Mouse (Mus musculus) kidney, embryonic 15.5 days (tissue): ENCODE data around the gene Mtr. TPM values are rescaled to one million over a fixed set of nuclear protein-coding genes. Genes with fewer than 3 reads are reported as not detected.

Experiments used
- ATAC-seq: fragments of 200-750 bp; cut with Nextera tagmentation; replicated peaks from 2 replicates; pipeline ENCODE4 v1.8.0; 2017; ENCODE audit warnings: moderate TSS enrichment; ENCODE audit not compliant: low FRiP score
- H3K27ac ChIP-seq: fragments of 300-500 bp; sonication (generic); 2 replicates; pipeline ENCODE4 v1.5.1; 2015; ENCODE audit warnings: mild to moderate bottlenecking, inconsistent platforms
- H3K27me3 ChIP-seq: fragments of 300-500 bp; sonication (generic); 2 replicates; pipeline ENCODE4 v1.6.1; 2015; ENCODE audit warnings: inconsistent platforms
- H3K36me3 ChIP-seq: fragments of 300-500 bp; sonication (generic); 2 replicates; pipeline ENCODE4 v1.6.1; 2015; ENCODE audit warnings: inconsistent platforms
- H3K4me1 ChIP-seq: fragments of 300-500 bp; sonication (generic); 2 replicates; pipeline ENCODE4 v1.6.1; 2015; ENCODE audit warnings: inconsistent platforms
- H3K4me2 ChIP-seq: fragments of 300-500 bp; sonication (generic); 2 replicates; pipeline ENCODE4 v1.6.1; 2015; ENCODE audit warnings: moderate library complexity, mild to moderate bottlenecking, inconsistent platforms
- H3K4me3 ChIP-seq: fragments of 300-500 bp; sonication (generic); replicated peaks from 2 replicates; pipeline ENCODE4 v1.5.1; 2015; ENCODE audit warnings: mild to moderate bottlenecking, inconsistent platforms
- H3K9ac ChIP-seq: fragments of 300-500 bp; sonication (generic); 2 replicates; pipeline ENCODE4 v1.6.1; 2015; ENCODE audit warnings: mild to moderate bottlenecking, inconsistent platforms
- H3K9me3 ChIP-seq: fragments of 300-500 bp; sonication (generic); replicated peaks from 2 replicates; pipeline ENCODE4 v1.6.1; 2016; ENCODE audit warnings: inconsistent platforms
- WGBS: fragments of 180-500 bp; shearing (Covaris S2); methylation state at CpG from one replicate; pipeline ENCODE4 v1.1.7; 2015; ENCODE audit warnings: mixed read lengths; 5-methylcytosine and 5-hydroxymethylcytosine counted together
- polyA plus RNA-seq: library from polyadenylated mRNA; unstranded; fragments of >200 nt; fragmentation: Nextera tagmentation; extraction: Ambion mirVana; gene quantifications from 2 replicates; pipeline ENCODE4 v1.2.1, GENCODE M21; 2015

Mtr gene
- polyA plus RNA-seq, 1 experiment from 2014 or later = 13.7 TPM

DNA sequence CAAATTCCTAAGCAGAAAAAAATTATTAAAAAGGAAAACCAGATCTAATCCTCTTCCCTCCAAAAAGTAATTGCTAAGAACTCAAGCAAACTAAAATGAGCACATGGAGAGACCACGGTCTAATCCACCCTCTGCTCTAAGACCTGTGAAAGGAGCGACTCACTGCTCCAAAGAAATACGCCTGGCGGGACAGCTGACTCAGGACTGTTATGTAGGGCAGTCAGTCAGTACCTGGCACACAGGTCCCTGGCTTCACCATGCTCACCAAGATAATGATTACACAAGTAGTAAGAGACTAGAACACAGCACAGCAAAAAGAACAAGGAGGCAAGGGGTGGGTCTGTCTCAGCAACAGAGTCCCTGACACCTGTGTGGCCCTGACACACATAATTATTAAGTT lies 29.7 kb downstream of the Mtr start:
- no peaks in the 10 kb centered on the region for H3K4me1 ChIP-seq
- peaks cover 87% of the 10 kb centered on the region for H3K36me3 ChIP-seq
- no peak for ATAC-seq
- no peak overlapping the region for H3K4me3 ChIP-seq
- WGBS = 91% methylated on average over 4 of the region's 4 CpGs
- no peaks in the 10 kb centered on the region for H3K9me3 ChIP-seq
- no peaks in the 10 kb centered on the region for H3K27me3 ChIP-seq
- H3K27ac ChIP-seq = no peak overlapping the region
- H3K4me2 ChIP-seq = no peak overlapping the region
- H3K9ac ChIP-seq = no peak overlapping the region

DNA sequence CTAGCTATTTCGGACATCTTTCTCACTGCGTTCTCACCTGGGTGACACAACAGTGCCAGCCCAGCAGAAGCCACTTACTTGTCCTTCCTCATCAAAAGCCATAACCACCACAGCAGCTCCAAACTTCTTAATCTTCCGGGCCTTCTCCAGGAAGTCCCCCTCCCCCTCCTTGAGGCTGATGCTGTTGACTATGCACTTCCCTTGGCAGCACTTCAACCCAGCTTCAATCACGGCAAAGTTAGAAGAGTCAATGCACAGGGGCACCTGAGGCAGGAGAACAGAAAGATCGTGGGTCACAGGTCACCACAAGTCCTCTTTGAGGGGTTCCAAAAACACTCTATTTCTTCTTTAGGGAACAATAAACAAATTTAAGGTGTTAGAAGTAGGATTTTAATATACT lies 30.3 kb downstream of the Mtr start:
- 78% methylated on average over 5 of the region's 5 CpGs for WGBS
- no peak overlapping the region for H3K4me2 ChIP-seq
- peaks cover 84% of the 10 kb centered on the region for H3K36me3 ChIP-seq
- H3K9me3 ChIP-seq = no peaks in the 10 kb centered on the region
- ATAC-seq = no peak
- H3K4me3 ChIP-seq = no peak overlapping the region
- H3K27ac ChIP-seq = no peak overlapping the region
- no peaks in the 10 kb centered on the region for H3K4me1 ChIP-seq
- no peak overlapping the region for H3K9ac ChIP-seq
- H3K27me3 ChIP-seq = no peaks in the 10 kb centered on the region

DNA sequence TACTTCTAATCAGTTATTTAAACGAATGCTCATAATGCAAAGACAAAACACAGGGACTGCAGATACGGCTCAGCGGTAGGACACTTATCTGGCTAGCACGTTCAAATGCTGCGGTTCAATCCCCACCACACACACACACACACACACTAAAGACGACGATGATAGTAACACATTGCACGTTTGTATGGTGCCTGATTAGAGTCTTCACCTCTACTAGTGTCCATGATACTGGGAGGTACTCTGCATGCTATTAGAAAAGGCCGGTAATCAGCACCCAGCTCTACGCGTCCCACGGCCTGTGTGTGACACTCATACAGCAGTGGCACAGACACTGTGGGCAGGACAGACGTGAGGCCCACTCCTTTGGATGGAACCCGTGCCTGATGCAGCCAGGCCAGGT lies 39.3 kb downstream of the Mtr start:
- H3K27ac ChIP-seq = no peak overlapping the region
- H3K27me3 ChIP-seq = no peaks in the 10 kb centered on the region
- no peak overlapping the region for H3K4me2 ChIP-seq
- no peak for ATAC-seq
- WGBS = 95% methylated on average over 14 of the region's 14 CpGs
- H3K4me1 ChIP-seq = no peaks in the 10 kb centered on the region
- H3K9me3 ChIP-seq = no peaks in the 10 kb centered on the region
- no peak overlapping the region for H3K9ac ChIP-seq
- no peak overlapping the region for H3K4me3 ChIP-seq
- H3K36me3 ChIP-seq = peaks cover 76% of the 10 kb centered on the region

DNA sequence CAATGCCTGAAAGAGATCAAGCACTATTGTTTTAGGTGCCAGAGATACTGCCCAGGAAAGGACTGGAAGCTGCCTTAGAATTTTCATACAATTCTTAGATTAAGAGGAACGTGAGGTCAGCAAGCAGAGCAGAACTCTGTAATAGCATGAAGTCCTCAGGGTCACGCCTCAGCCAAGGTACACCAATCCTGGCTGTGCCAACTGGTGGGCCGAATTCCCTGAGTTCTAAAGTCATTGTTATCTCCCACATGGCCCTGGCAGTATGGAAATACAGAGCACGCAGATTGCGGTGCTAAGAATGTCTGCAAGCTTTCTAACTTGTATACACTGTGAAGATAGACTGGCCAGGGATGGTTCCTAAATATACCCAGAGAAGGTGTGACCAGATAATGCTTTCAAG lies 43.0 kb downstream of the Mtr start:
- ATAC-seq = no peak
- no peaks in the 10 kb centered on the region for H3K9me3 ChIP-seq
- 94% methylated on average over 5 of the region's 5 CpGs for WGBS
- H3K36me3 ChIP-seq = peaks cover 75% of the 10 kb centered on the region
- no peak overlapping the region for H3K4me3 ChIP-seq
- H3K27ac ChIP-seq = no peak overlapping the region
- H3K9ac ChIP-seq = no peak overlapping the region
- H3K4me1 ChIP-seq = no peaks in the 10 kb centered on the region
- H3K4me2 ChIP-seq = no peak overlapping the region
- no peaks in the 10 kb centered on the region for H3K27me3 ChIP-seq

DNA sequence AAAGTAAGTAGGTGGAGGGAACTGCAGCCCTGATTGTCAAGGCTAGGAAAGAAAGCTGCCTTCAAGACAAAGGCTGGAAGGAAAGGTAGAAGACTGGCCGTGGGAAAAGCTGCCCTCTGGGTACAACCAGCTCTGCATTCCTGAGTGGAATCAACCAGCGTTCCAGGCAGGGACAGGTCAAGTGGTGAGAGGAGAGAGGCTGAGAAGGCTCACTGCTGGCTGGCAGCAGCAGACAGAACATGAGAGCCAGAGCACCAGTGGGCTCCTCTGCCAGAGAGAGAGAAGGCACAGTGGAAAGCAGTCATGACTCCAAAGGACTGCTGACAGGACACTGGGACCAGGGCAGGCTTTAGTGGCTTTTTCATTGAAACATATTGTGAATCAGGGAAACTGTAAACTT lies 46.9 kb downstream of the Mtr start:
- Histone ChIP-seq H3K9me3 (no peaks in the 10 kb centered on the region), H3K4me2 (no peak overlapping the region), H3K9ac (no peak overlapping the region), H3K4me1 (no peaks in the 10 kb centered on the region), H3K27ac (no peak overlapping the region), H3K36me3 (peaks cover 63% of the 10 kb centered on the region), H3K27me3 (no peaks in the 10 kb centered on the region), H3K4me3 (no peak overlapping the region)
- ATAC-seq = no peak
- WGBS = 72% methylated on average over 2 of the region's 2 CpGs

DNA sequence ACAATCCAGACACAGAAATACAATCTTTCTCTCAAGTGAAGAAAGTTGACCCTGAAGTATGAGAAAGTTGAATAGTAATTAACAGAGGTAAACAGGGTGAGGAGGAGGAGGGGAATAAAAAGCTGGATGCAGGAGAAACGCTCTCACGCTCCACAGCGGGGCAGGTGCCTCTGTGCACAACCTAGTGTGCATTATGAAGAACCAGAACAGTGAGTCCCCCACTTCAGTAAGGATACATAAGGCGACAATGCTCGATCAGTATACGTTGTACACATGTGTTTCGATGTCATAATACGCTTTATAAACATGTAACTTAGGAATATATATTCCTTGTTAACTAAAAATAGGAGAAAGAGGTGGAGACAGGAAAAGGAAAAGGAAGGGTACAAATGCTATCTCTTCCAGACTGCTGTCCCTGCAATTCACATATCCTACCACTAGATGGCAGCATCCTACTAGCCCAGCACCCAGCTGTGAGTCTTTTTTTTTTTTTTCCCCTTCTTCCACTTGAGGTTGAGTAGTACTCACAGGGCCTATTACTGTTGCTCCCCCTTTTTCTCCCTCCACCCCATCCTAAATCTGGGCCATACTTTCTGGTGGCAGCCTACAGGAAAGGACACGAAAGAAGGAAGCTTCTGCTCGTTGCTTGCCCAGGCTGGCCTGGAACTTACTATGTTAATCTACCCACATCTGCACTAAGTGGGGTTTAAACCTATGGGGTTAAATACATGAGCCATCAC lies 47.7 kb downstream of the Mtr start:
- peaks cover 65% of the 10 kb centered on the region for H3K36me3 ChIP-seq
- no peak overlapping the region for H3K4me2 ChIP-seq
- no peaks in the 10 kb centered on the region for H3K9me3 ChIP-seq
- no peak for ATAC-seq
- no peaks in the 10 kb centered on the region for H3K4me1 ChIP-seq
- H3K4me3 ChIP-seq = no peak overlapping the region
- no peak overlapping the region for H3K9ac ChIP-seq
- 81% methylated on average over 10 of the region's 10 CpGs for WGBS
- no peaks in the 10 kb centered on the region for H3K27me3 ChIP-seq
- no peak overlapping the region for H3K27ac ChIP-seq

DNA sequence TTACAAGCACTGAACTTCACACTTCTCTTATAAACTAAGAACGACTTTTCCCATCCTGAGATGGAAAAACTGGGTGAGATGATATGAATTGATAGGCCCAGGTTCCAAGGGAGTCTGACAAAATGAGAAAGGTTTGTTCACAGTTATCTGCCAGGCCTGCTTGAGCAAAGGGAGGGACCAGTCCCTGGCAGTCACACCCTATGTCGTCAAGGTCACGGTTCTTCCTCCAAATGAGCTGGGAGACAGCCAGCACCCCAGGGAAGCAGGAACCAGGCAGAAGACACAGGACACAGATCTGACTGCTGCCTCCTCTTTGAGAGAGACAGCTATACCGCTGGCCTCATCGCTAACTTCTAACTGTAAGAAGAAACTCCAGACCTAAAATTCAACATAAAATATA lies 57.5 kb downstream of the Mtr start:
- no peak overlapping the region for H3K27ac ChIP-seq
- no peaks in the 10 kb centered on the region for H3K4me1 ChIP-seq
- no peak overlapping the region for H3K4me3 ChIP-seq
- H3K9me3 ChIP-seq = no peaks in the 10 kb centered on the region
- H3K27me3 ChIP-seq = no peaks in the 10 kb centered on the region
- no peak for ATAC-seq
- no peak overlapping the region for H3K9ac ChIP-seq
- no peak overlapping the region for H3K4me2 ChIP-seq
- WGBS = 86% methylated on average over 5 of the region's 5 CpGs
- peaks cover 76% of the 10 kb centered on the region for H3K36me3 ChIP-seq

DNA sequence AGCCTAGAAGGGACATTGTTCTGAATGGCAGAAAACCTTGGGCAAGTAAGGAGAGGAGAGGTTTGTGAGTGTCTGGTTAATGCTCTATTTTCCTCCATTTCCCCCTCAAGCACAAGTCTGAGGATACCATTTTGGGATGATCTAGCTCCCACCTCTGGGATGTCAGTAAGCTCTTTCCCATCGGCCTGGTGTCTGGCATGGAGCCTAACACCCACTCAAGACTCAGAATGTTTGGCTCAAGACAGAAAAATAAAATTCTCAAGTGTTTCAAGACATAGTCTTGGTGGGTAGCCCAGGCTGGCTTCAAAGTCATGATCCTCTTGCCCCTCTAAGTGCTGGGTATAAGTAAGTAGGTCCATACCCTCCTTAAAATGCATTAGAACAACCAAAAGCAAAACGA lies 59.4 kb downstream of the Mtr start:
- no peak overlapping the region for H3K9ac ChIP-seq
- no peak overlapping the region for H3K27ac ChIP-seq
- no peaks in the 10 kb centered on the region for H3K9me3 ChIP-seq
- peaks cover 78% of the 10 kb centered on the region for H3K36me3 ChIP-seq
- no peaks in the 10 kb centered on the region for H3K27me3 ChIP-seq
- no peak for ATAC-seq
- no peak overlapping the region for H3K4me2 ChIP-seq
- H3K4me1 ChIP-seq = no peaks in the 10 kb centered on the region
- no peak overlapping the region for H3K4me3 ChIP-seq
- WGBS = 90% methylated on average over 2 of the region's 2 CpGs

DNA sequence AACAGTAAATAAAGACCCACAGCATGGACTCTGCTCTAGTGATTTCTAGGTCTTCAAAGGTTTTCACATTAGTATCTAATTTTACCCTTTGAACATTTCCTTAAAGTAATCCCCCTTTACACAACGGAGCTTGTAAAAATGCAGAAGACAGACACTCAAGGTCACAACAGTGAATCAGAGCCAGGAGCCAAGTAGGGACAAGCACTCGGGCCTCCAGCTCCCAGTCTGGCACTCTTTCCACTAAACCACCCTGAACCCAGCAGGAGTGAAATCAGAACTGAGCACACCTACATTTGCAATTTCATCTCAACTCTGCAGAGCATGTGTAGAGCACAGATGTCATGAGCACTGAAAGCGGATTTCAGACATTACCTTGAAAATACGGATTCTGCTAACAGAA lies 61.1 kb downstream of the Mtr start:
- Histone ChIP-seq H3K27ac (no peak overlapping the region), H3K4me3 (no peak overlapping the region), H3K36me3 (peaks cover 83% of the 10 kb centered on the region), H3K4me2 (no peak overlapping the region), H3K4me1 (no peaks in the 10 kb centered on the region), H3K9ac (no peak overlapping the region), H3K27me3 (no peaks in the 10 kb centered on the region), H3K9me3 (no peaks in the 10 kb centered on the region)
- no peak for ATAC-seq
- WGBS = 92% methylated on average over 4 of the region's 4 CpGs

DNA sequence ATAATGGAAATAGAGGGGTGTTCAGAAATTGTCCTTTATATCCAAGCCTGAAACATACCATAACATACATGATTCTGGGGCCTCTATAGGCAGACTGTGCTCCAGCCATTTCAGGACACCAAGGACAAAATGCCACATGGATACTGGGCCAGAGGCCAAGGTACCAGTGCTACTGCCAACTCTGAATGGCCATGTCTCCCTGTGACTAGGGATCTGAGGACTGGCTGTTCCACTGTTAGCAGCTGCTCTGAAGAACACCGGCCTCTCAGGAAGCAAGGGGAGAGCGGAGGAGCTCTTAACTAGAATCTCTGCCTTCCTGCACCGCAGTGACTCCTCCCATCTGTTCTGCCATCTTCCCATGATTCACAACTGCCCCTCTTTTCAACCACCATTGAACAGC lies 61.9 kb downstream of the Mtr start:
- Histone ChIP-seq H3K27ac (no peak overlapping the region), H3K4me2 (no peak overlapping the region), H3K4me1 (no peaks in the 10 kb centered on the region), H3K36me3 (peaks cover 81% of the 10 kb centered on the region), H3K4me3 (no peak overlapping the region), H3K27me3 (no peaks in the 10 kb centered on the region), H3K9me3 (no peaks in the 10 kb centered on the region), H3K9ac (no peak overlapping the region)
- no peak for ATAC-seq
- 93% methylated on average over 3 of the region's 3 CpGs for WGBS

DNA sequence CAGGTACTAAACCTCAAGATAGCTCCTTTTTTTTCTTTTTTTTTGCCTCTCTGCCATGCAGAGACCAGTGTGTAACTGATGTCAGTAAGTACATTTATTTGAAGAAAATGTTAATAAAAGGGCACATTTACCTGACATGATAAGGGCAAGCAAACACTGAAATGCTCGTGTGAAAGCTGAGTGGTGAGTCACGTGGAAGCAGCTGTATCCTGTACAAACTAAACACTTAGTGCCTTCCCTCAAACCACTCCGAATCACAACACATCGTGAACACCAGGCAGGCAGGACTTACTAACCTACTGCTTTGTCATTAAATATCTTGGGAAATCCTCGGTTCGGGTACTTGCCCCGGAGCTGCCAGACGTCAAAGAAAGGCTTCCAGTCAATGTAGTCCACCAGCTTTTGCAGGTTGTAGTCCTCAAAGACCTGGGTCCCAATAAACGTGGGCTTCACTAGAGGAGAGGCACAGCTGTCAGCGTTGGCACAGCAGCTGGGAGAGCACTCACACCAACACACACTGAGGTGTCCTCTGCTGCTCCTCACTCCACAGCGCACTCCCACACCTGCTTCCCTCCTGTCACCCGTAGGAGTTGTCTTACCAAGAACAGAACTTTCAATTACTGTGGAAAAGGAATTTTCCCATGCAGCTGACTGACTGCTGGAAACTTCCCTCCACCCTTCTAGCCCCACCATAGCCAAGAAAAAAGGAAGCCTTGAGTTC lies 62.8 kb downstream of the Mtr start:
- Histone ChIP-seq H3K9me3 (no peaks in the 10 kb centered on the region), H3K27ac (no peak overlapping the region), H3K4me1 (no peaks in the 10 kb centered on the region), H3K4me3 (no peak overlapping the region), H3K27me3 (no peaks in the 10 kb centered on the region), H3K4me2 (no peak overlapping the region), H3K9ac (no peak overlapping the region), H3K36me3 (peaks cover 77% of the 10 kb centered on the region)
- no peak for ATAC-seq
- 82% methylated on average over 12 of the region's 12 CpGs for WGBS

DNA sequence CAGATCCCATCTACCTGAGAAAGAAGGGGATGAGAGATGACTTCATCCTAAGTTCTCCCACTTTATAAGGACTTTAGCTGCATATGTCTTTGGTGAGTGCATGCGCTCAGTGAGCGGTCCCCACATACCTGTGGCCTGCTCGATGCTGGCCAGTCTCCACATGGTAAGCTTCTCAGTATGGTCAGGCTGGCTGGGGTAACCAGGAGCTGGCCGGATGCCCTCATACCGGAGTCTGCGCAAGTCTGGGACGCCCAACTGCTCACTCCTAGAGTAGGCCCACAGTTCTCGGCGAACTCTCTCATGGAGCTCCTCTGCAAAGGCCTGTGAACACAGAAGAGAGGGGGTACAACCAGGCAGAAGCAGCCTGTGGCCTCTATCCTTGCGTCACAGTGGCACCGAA lies 68.7 kb downstream of the Mtr start:
- peaks cover 68% of the 10 kb centered on the region for H3K36me3 ChIP-seq

DNA sequence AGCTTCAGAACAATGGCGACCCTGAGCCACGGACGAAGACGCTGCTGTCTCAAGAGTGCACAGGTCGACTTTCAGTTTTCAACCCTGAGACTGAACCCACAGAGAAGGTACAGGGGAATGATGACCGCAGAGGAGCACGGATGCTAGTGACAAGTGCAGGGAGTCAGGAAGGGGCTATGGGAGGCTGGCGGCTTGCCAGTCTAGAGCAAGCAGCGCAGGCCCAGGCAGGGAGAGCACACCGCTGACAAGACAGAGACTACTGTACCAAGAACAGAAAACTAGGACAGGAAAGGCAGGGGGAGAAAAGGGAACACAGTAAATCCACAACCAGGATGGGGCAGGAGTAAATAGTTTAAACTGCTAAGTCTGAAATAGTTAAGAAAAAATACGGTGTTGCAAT lies 69.1 kb downstream of the Mtr start:
- 83% methylated on average over 11 of the region's 11 CpGs for WGBS
- ATAC-seq = no peak
- no peak overlapping the region for H3K4me3 ChIP-seq
- no peaks in the 10 kb centered on the region for H3K9me3 ChIP-seq
- H3K27ac ChIP-seq = no peak overlapping the region
- no peaks in the 10 kb centered on the region for H3K27me3 ChIP-seq
- peaks cover 64% of the 10 kb centered on the region for H3K36me3 ChIP-seq
- H3K4me1 ChIP-seq = no peaks in the 10 kb centered on the region
- no peak overlapping the region for H3K9ac ChIP-seq
- H3K4me2 ChIP-seq = no peak overlapping the region

More for the DNA sequence above, 68.7 kb downstream of the Mtr start:
- no peak overlapping the region for H3K9ac ChIP-seq
- H3K4me3 ChIP-seq = no peak overlapping the region
- no peaks in the 10 kb centered on the region for H3K27me3 ChIP-seq
- no peak for ATAC-seq
- 94% methylated on average over 11 of the region's 11 CpGs for WGBS
- H3K27ac ChIP-seq = no peak overlapping the region
- no peak overlapping the region for H3K4me2 ChIP-seq
- no peaks in the 10 kb centered on the region for H3K4me1 ChIP-seq
- no peaks in the 10 kb centered on the region for H3K9me3 ChIP-seq
